Mouse (Mus musculus): ENCODE results near the gene Nsun4.

DNA sequence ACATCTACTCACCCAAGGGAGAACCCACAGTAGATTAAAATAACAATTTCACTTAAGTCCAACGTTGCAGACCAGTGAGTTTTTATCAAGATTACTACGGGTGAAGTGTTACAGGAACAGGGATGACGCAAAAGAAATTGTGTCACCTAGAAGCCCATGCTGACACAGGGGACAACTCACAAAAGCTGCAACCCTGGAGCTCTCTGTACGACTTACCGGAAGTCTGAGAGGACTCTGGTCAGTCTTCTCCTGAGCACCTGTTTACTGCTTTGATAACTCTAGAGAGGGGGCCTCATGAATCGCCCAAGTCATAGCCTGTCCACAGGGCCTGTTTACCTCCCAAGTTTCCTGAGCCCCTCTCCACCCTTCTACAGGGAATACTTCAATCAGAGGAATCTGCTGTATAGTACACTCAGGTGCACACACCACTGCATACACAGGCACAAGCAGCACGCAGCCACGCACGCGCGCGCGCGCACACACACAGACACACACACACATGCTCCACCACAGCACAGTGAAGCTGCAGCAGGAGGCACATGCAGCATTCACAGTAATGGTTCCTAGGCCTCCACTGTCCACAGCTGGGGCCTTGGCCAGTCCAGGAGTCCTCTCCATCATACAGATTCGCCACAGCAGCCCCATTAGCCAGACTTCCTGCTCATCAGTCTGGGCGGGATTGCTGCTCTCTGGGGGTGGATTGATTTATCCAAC is 58.9 kb downstream of the Nsun4 start:
- TF ChIP-seq CTCF (IDR thresholded peaks at IDR 0.05; ENCODE audit: insufficient read depth, low read length) (no peak), POLR2A (IDR thresholded peaks at IDR 0.05; ENCODE audit: borderline replicate concordance, extremely low read depth, low read depth, low read length) (no peak)
